Mouse (Mus musculus) cerebellum, adult 2 months (tissue): Measurements from ENCODE around the gene Nacc1. TPM values are rescaled to one million over a fixed set of nuclear protein-coding genes. Genes with fewer than 3 reads are reported as not detected.
A peak's percentile ranks its signal among the peaks of the same experiment; 100 is the strongest.

Source experiments
- DNase-seq, 2 experiments: peaks; one replicate each; pipeline ENCODE4 v3.0.0; 2021
- H3K27ac ChIP-seq: fragments of 200-500 bp; 2 replicates; pipeline ENCODE4 v1.5.1; 2012; ENCODE audit warnings: low read length, control low read depth, inconsistent platforms; ENCODE audit not compliant: insufficient read depth
- H3K27me3 ChIP-seq: fragments of 200-500 bp; 2 replicates; pipeline ENCODE4 v1.6.1; 2012; ENCODE audit warnings: inconsistent platforms, mild to moderate bottlenecking, low read length, moderate library complexity; ENCODE audit not compliant: control insufficient read depth, insufficient read depth
- H3K4me1 ChIP-seq: fragments of 200-500 bp; 2 replicates; pipeline ENCODE4 v1.6.1; 2011; ENCODE audit warnings: low read length; ENCODE audit not compliant: control insufficient read depth, insufficient read depth
- H3K4me3 ChIP-seq: fragments of 200-500 bp; replicated peaks from 2 replicates; pipeline ENCODE3; 2011; ENCODE audit warnings: mild to moderate bottlenecking, low read depth, low read length, control low read depth; ENCODE audit not compliant: insufficient read depth
- CTCF ChIP-seq: fragments of 200-500 bp; IDR thresholded peaks from 2 replicates; pipeline ENCODE4 v1.5.1; 2011; ENCODE audit warnings: low read depth, mild to moderate bottlenecking, control low read depth, low read length, moderate library complexity, borderline replicate concordance; ENCODE audit not compliant: insufficient read depth
- POLR2A ChIP-seq: fragments of 200-500 bp; IDR thresholded peaks from 2 replicates; pipeline ENCODE4 v1.6.1; 2011; ENCODE audit warnings: low read length, control low read depth, borderline replicate concordance; ENCODE audit not compliant: insufficient read depth
- WGBS: fragments of 180-500 bp; shearing (Covaris S2); methylation state at CpG from one replicate; pipeline ENCODE4 v1.1.7; 2018; 5-methylcytosine and 5-hydroxymethylcytosine counted together
- polyA plus RNA-seq: library from polyadenylated mRNA; depleted of rRNA; stranded (reverse); fragments of >200 nt; gene quantifications from 2 replicates; pipeline ENCODE4 v1.2.3, GENCODE M21; 2012

The Nacc1 gene
- polyA plus RNA-seq, 1 experiment: 91.0 TPM

DNA sequence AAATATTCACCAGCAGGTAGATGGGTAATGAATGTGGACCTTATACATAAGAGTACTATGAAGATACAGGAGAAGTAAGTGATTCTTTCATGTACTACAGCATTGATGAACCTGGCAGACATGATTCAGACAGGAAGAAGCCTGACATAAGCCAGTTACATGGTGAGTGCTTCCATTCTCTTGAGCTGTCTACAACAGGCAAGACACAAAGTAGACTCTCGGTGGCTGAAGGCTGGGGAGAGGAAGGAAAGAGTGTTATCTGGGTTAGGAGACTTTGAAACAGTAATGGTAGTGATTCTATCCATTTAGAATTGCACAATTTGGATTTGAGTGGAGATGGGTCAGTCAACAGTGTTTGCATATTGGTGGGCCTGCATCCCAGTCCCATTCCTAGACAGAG lies 28.7 kb downstream of the Nacc1 start:
- no peak overlapping the region for H3K27ac ChIP-seq
- 88% methylated on average over 1 of the region's 1 CpGs for WGBS
- no peak for DNase-seq
- H3K4me3 ChIP-seq: no peak overlapping the region
- TF ChIP-seq CTCF: no peak
- TF ChIP-seq POLR2A: no peak
- H3K4me1 ChIP-seq: peaks cover 6% of the 10 kb centered on the region; the same call in 1 of the 2 replicates
- no peaks in the 10 kb centered on the region for H3K27me3 ChIP-seq

DNA sequence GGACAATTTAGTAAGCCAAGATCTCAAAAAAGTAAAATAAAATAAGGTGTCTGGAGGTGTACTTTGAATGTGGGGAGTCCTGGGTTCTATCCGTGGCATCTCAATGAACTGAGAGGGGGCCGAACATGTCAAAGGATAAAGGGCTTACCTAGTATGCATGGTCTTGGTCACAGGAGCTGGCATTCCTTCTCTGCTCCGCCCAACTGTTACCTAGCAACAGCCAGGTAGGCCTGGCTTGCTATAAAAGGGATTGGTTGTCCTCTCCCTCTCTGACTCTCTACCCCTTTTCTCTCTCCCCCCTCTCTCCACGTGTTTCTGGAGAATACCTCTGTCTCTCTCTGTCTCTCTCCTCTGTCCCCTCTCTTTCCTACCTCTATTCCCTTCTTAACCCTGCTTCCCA lies 30.0 kb downstream of the Nacc1 start:
- TF ChIP-seq CTCF (no peak), POLR2A (no peak)
- WGBS: 84% methylated on average over 4 of the region's 4 CpGs

DNA sequence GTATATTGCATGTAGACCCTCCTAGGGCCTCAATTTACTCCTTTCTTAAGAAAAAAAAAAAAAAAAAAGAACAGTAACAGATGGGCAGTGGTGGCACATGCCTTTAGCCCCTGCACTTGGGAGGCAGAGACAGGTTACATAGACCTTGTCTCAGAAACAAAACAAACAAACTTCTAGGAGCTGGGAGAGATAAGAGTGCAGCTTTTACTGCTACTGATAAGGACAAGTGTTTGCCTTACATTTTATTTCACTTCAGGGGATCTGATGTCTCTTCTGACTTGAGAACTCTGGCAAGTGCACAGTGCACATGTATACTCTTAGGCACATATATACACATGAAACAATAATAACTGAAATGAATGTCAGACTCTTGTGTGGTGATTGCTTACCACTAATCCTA lies 30.5 kb downstream of the Nacc1 start:
- Histone ChIP-seq H3K27ac (no peak overlapping the region), H3K27me3 (no peaks in the 10 kb centered on the region)
- DNase-seq: no peak

More for the DNA sequence above, 30.0 kb downstream of the Nacc1 start:
- no peaks in the 10 kb centered on the region for H3K27me3 ChIP-seq
- H3K4me1 ChIP-seq: 0 out of 2 replicates have a peak, but pooled peaks cover 2% of the 10 kb centered on the region
- no peak overlapping the region for H3K4me3 ChIP-seq
- peak in 1 of 2 experiments; percentile 10 for DNase-seq
- H3K27ac ChIP-seq: no peak overlapping the region

DNA sequence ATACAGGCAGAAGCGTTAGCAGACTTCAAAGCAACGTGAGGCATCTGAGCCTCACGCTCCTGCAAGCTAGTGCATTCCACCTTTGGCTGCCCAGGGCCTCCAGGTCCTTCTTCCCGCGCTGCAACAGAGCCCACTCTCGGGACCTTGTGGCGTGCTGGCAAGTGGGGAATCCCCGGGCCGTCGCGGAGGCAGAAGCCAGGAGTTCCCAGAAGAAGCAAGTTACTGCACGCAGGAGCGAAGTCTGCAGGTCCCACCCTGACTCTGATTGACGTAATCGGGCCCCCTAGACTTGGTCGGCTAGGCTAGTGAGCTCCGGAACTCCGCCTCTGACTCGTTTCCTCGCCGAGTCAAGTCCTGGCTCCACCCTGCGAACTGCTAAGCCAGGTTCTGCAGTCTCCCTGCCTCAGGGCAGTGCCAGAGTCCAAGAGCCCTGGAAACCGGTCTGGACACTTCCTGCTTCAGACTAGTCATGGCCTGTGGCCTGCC lies 31.0 kb downstream of the Nacc1 start:
- Histone ChIP-seq H3K27me3 (no peaks in the 10 kb centered on the region), H3K27ac (no peak overlapping the region), H3K4me1 (0 out of 2 replicates have a peak, but pooled peaks cover 2% of the 10 kb centered on the region), H3K4me3 (peak overlapping the region; percentile 9)
- 6% methylated on average over 23 of the region's 23 CpGs for WGBS
- peak; percentile 57 to 65 for DNase-seq
- TF ChIP-seq POLR2A: no peak
- TF ChIP-seq CTCF: no peak

More for the DNA sequence above, 30.5 kb downstream of the Nacc1 start:
- Histone ChIP-seq H3K4me1 (0 out of 2 replicates have a peak, but pooled peaks cover 2% of the 10 kb centered on the region), H3K4me3 (no peak overlapping the region)
- TF ChIP-seq POLR2A: no peak

DNA sequence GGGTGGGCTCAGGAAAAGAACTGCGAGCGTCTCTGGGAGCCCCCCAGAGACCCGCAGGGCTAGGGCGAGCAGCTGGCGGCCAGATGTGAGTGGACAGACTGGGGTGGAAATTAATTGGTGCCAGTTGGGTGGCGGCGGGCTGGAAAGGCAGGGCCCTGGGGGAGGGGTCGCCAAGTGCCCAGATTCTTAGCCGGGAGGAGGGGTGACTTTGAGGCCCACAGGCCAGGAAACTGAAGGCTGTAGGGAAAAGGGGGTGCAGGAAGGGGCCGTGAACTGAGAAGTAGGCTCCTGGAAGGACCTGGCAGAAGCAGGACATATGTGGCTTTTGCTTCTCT lies 31.5 kb downstream of the Nacc1 start:
- Histone ChIP-seq H3K27ac (no peak overlapping the region), H3K4me3 (no peak overlapping the region), H3K27me3 (no peaks in the 10 kb centered on the region), H3K4me1 (0 out of 2 replicates have a peak, but pooled peaks cover 2% of the 10 kb centered on the region)
- TF ChIP-seq POLR2A: no peak
- no peak for TF ChIP-seq CTCF
- DNase-seq: no peak
- WGBS: 24% methylated on average over 10 of the region's 10 CpGs

DNA sequence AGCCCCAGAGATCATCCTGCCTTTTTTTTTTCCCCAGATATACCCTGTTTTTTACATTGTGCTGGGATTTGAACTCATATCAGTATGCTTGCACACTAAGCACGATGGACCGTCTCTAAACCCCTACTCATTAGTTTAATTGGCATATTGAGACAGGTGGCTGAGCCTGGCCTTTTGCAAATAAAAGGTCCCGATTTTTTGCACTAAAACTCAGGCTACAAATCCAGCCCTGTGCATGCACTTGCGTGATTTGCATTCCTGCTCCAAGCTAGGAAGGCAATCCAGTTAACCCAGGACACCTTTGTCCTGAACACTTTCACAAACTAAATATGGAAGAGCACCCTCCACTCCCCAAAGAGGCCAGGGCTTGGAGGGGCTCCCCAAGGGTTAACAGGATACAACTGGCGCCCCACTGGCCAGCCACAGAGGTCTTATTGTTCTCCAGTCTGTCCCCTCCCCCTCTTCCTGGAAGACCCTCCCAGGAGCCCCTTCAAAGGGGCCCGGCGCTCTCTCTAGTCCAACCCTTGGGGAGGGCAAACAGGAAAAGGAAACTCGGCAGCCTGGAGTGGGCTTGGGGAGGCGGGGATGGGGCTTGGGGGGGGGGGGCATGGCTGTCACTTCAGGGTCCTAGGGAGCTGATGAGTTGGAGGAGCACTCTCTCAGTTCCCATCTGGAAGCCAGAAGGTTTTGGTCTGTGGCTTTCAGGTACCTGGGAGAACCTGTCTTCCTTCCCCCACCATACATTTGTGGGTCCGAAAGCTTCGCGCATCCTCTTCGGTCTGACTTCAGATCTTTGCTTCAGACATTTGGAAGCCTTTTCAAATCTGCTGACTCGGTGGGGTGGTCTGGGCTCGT lies 32.1 kb downstream of the Nacc1 start:
- DNase-seq: no peak
- 41% methylated on average over 15 of the region's 15 CpGs for WGBS
- H3K4me3 ChIP-seq: no peak overlapping the region
- no peaks in the 10 kb centered on the region for H3K27me3 ChIP-seq
- 0 out of 2 replicates have a peak, but pooled peaks cover 2% of the 10 kb centered on the region for H3K4me1 ChIP-seq
- no peak overlapping the region for H3K27ac ChIP-seq
- no peak for TF ChIP-seq CTCF
- TF ChIP-seq POLR2A: no peak

DNA sequence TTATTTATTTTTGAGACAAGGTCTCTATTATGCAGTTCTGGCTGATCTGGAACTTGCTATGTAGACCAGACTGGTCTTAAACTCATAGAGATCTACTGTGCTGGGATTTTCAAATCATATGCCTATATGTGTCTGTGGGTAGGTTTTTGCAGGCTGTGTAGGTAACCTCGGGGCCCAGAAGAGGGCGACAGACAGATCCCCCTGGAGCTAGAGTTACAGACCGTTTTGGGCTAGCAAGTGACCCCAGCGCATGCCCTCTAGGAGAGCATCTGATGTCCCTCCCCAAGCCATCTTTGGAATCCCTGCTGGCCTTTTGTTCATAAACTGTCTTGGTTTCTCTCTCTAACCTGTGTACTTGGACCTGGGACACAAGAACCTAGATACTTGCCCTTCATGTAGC lies 33.1 kb downstream of the Nacc1 start:
- no peak for TF ChIP-seq CTCF
- TF ChIP-seq POLR2A: no peak

DNA sequence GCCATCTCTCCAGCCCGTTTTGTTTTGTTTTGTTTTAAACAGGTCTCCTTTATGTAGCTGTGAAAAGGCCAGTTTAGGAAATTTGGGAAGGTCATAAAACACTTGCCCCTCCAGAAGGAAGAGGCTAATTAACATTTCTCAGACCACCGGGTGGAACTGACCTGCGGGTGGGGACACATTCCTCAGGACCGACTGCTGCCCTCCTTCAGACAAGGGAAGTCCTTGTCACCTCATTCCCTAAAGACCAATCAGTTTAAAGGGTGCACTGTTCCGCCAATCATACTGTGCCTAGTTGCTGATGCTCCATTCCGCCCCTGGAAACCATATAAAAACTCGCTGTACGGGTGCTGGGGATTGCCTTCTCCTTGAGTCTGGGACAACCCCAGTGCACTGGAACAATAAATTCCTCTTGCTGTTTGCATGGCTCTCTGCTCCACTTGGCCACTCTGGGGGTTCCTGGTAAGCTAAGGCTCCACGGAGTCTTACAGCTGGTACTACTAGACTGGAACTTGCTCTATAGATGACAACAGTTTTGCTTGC lies 34.5 kb downstream of the Nacc1 start:
- no peaks in the 10 kb centered on the region for H3K27me3 ChIP-seq
- no peak for DNase-seq
- no peak overlapping the region for H3K4me3 ChIP-seq
- no peak overlapping the region for H3K27ac ChIP-seq
- TF ChIP-seq CTCF: no peak
- no peak for TF ChIP-seq POLR2A
- 0 out of 2 replicates have a peak, but pooled peaks cover 2% of the 10 kb centered on the region for H3K4me1 ChIP-seq
- WGBS: 60% methylated on average over 9 of the region's 9 CpGs

More for the DNA sequence above, 33.1 kb downstream of the Nacc1 start:
- DNase-seq: no peak
- 50% methylated on average over 4 of the region's 4 CpGs for WGBS
- Histone ChIP-seq H3K4me3 (no peak overlapping the region), H3K27me3 (no peaks in the 10 kb centered on the region), H3K4me1 (0 out of 2 replicates have a peak, but pooled peaks cover 2% of the 10 kb centered on the region), H3K27ac (no peak overlapping the region)
